Mouse (Mus musculus) urinary bladder, postnatal 4 days (tissue): ENCODE measurements around the gene Mafg.

Experiments used
- DNase-seq, 2 experiments: peaks; one replicate each; pipeline ENCODE4 v3.0.0; 2021 to 2022; ENCODE audit warnings: low spot score in 2 of 2

Gene Mafg

DNA sequence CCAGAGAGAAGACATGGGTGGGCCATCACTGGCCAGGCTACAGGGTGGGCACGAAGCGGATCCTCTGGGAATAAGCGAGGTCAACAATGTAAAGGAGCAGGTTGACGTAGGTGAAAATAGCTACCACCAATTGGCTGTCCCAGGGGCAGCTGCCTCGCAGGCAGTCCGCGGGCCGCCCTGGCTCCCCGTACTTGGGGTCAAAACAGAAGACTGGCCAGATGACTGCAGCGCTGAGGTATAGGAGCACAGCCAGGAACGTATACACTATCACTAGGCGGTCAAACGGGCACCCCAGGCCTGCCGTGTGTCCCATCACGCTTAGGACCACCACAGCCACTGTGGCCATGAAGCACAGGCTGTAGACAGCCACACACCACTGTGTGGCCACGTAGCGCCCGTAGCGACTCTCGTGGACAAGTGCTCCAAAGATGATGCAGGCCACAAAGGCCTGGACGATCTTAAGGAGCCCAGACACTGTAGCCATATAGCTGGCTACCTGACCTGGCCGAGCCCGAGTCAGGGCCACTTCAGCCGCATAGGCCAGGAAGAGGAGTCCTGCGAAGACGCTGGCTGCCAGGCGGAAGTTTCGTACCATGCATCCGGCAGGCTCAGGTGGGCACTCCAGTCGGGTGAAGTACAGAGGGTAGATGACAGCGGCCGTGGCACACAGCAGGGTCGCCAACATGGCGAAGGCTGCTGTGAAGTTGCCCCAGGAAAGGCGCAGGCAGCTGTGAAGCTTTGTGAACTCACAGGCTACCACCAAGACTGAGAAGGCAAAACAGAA, 13.8 kb upstream of the Mafg start:
- no peak for DNase-seq

GRCm38 (mm10) chr11:120643601-120643987, 10.2 kb upstream of the Mafg start, which contains the start of gene Pycr1:
Gene Pycr1, minus strand, starts transcription at chr11:120643769.
- peak; percentile 90 to 95 for DNase-seq

DNA sequence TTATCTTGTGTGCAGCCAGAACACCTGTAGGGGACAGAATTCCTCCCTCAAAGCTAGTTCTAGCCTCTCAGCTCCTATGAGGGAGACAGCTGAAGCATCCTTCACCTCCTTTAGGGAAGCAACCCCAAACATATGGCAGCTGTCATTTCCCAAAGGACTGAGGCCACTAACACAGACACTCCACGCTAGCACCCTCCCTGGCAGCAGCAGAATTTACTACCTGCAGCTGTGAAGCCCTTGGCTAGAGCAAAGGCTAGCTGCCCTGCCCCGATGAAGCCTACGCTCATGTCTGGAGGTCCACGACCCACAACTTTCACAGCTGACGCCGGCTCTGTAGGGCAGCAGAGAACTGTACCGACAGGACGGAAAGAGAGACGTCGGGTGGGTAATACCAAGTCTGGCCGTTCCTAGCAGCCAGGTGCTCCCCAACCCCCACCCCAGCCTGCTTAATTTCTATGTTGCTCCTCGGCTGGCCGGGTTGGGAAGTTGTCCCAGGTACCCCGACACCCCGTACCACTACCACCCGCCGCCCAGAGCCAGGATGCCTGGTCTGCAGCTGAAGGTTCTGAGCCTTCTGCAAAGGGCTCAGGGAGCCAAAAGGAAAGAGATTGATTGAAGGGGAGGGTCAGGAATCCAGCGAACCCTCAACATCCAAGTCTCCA, 9.7 kb upstream of the Mafg start:
- peak; percentile 19 to 60 for DNase-seq

DNA sequence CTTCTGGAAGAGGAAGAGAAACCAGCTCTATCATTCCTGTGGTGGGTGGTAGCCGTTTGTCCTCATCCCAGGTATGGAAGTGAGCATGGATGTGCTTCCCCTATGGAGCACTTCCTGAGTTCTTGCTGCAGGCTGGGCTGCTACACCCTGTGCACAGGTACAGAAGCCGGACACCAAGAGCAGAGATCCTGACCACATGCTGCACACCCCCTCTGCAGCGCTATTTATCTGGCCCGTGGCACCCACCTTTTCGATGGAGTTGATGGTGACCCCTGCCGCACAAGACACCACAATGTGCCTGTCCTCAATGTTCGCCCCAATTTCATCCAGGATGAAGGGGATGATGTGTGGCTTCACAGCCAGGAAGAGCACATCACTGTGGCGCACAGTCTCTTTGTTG, 8.5 kb upstream of the Mafg start:
- no peak for DNase-seq

GRCm38 (mm10) chr11:120641255-120641654, 7.9 kb upstream of the Mafg start:
- peak in 1 of 2 experiments; percentile 16 for DNase-seq

- DNase-seq = no peak
Measured at GRCm38 (mm10) chr11:120634810-120635209, 1.4 kb upstream of the Mafg start.

GRCm38 (mm10) chr11:120632559-120633519, 561 bp downstream of the Mafg start:
- DNase-seq = peak; percentile 68 to 73

GRCm38 (mm10) chr11:120631726-120632448, 1.5 kb downstream of the Mafg start:
- no peak for DNase-seq

DNA sequence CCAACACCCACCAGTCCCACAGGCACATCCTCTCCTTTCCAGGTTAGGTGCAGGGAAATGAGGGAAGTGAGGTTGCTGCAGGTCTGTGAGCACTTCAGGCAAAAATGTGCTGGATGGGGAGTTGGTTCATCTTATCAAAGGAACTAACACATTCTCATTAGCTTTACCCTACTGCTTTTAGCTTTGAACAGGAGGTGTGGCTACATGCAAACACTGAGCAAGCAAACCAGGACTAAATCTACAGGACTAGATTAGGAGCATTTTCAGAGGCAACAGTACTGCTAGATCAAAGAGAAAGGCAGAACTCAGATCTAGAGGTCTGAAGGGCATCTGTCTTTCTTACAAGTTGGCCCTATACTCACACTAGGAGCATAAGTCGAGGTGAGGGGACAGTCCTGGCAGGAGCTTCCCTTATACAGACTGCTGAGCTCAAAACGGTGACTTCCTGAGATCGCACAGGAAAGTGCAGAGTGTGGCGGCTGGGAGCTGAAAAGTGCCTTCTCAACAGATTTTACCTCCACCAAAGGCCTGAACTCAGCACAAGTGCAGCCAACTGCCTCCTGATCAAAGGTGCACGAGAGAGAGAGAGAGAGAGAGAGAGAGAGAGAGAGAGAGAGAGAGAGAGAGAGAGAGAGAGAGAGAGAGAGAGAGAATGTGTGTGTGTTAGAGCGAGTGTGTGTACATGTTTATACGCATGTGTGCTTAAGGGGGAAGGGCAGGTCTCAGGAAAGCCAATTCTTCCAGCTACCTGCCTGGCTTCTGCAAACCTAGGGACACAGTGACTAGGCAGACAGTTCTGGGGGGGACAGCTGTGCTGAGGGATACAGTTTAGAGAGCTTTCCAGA, 2.3 kb downstream of the Mafg start:
- no peak for DNase-seq

GRCm38 (mm10) chr11:120630401-120630871, 3.0 kb downstream of the Mafg start:
- DNase-seq = no peak

GRCm38 (mm10) chr11:120629911-120630310, 3.5 kb downstream of the Mafg start:
- DNase-seq = no peak

DNA sequence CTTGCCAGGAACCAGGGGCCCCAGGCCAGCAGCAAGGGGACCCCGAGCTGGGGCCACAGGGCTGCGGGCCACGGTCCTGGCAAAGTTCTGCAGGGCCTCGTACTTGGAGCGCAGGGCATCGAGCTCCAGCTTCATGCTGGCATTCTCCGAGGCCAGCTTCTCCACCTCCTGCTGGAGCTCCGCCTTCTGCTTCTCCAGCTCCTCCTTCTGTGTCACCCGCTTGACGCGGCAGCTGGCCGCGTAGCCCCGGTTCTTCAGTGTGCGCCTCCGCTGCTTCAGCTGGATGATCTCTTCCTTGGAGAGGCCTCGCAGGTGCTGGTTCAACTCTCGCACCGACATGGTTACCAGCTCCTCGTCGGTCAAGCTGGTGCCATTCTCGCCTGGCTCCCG, 4.1 kb downstream of the Mafg start:
- no peak for DNase-seq

GRCm38 (mm10) chr11:120628601-120629340, 4.6 kb downstream of the Mafg start:
- DNase-seq = no peak

DNA sequence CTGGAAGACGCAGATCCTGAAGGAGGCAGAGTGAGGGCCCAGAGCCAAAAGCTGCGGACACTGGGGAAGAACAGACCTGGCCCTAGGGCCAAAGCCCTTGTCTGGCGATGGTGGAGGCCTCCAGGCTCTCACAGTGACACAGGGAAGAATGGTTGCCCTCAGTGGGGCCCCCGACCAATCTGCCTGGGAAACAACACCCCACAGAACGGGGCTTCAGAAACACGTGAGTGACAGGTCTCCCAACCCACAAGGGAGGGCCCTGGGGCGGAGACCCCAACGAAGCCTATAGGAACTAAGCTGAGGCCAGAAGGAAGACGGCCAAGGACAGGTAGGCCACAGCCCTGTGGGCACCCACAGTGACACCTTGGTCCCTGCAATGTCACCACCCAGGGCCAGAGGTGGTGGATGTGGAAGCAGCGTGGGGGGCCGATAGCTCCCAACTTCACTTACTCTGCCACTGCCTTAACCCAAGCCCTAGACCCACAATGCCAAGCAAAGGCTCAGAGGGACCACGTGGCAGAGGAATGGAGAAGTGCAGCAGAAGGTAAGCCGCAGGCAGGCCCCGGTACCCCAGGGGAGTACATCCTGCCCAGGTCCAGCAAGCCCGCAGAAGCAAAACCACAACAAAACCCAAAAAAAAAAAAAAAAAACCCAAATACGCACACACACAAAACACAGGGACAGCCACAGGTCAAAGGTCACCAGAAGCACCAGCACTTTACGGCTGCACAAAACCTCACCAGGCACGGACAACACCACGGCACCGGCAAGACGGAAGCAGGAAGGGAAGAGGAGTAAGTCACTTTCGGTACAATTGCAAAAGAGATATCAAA, 5.7 kb downstream of the Mafg start:
- DNase-seq = peak in 1 of 2 experiments; percentile 16

DNA sequence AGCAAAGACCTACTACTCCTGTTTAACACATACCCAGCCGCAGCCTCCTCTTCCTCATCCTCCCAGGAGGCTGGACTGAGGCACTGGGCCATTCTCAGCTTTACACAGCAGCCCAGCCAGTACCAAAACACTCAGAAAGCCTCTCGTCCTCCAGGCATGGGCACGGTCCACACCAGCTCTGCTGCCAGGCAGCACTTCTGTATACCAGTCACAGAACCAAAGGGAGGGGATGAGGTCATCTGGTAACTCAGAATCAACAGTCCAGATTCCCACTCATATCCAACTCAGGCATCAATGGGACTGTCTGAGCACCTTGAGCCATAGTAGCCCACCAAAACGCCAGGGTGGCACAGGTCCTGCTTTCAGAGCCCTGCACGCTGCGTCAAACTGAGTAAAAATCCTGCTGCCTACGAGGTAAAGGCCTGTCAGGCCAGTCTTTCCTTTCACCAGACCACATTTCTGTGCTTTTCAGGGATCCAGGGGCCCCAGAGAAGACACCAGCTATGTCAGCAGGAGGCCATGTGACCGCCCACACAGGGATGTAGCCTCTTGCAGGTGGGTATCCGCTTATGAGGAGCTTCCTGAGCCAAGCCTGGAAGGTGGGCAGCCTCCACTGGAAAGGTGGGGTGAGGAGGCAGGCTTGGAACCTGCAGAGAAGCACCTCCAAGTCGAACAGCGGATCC, 6.5 kb downstream of the Mafg start:
- DNase-seq = no peak

DNA sequence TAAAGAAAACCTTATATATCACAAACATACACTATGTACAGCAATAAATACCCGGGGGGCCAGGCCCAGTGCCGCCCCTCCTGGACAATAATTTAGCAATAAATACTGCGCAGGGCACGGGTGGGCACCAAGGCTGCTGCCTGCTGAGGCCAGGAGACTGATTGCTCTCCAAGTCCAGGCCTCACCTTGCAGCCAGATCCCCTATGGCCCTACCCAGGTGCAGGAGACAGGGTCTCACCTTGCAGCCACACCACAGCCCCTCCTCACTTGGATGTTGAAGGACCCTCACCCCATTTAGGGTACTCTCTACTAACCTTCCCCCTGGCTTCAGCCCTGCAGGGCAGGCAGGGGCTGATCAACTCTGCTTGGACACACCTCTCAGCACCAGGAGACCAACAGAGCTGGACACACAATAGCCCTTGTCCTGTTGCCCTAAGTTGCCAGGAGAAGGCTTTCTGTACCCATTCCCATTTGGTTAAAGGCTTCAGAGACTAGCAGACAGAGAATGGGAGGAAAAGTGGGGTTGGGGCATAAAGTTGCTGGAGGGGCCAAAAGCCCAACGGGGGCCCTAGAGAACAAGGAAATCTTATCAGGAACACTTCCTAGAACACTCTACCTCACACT, 8.1 kb downstream of the Mafg start, which contains the start of gene Sirt7:
Gene Sirt7 (minus strand): TSS at position 89 of the 624 bp plus-strand sequence.
- DNase-seq = peak in 1 of 2 experiments; percentile 16

GRCm38 (mm10) chr11:120624680-120625111, 8.7 kb downstream of the Mafg start:
- peak; percentile 82 to 87 for DNase-seq
